Mouse (Mus musculus) stomach, postnatal 0 days (tissue): ENCODE results near the gene Strbp. TPM values are rescaled to one million over a fixed set of nuclear protein-coding genes. Genes with fewer than 3 reads are reported as not detected.

Source experiments
- ATAC-seq: fragments of 200-750 bp; cut with Nextera tagmentation; 2 replicates; pipeline ENCODE4 v1.8.0; 2017; ENCODE audit not compliant: low FRiP score, low TSS enrichment
- DNase-seq: peaks from one replicate; pipeline ENCODE4 v3.0.0-alpha.2; 2016; ENCODE audit warnings: low spot score
- H3K27ac ChIP-seq: fragments of 300-500 bp; sonication (generic); replicated peaks from 2 replicates; pipeline ENCODE4 v1.5.1; 2014; ENCODE audit warnings: mild to moderate bottlenecking, control low read depth
- H3K27me3 ChIP-seq: fragments of 300-500 bp; sonication (generic); 2 replicates; pipeline ENCODE4 v1.6.1; 2014; ENCODE audit warnings: low read length; ENCODE audit not compliant: control insufficient read depth, insufficient read depth
- H3K36me3 ChIP-seq: fragments of 300-500 bp; sonication (generic); 2 replicates; pipeline ENCODE4 v1.6.1; 2014; ENCODE audit warnings: low read length, mixed read lengths; ENCODE audit not compliant: control insufficient read depth, insufficient read depth
- H3K4me1 ChIP-seq: fragments of 300-500 bp; sonication (generic); replicated peaks from 2 replicates; pipeline ENCODE4 v1.6.1; 2014; ENCODE audit warnings: antibody characterized with exemption; ENCODE audit not compliant: control insufficient read depth, insufficient read depth
- H3K4me2 ChIP-seq: fragments of 300-500 bp; sonication (generic); replicated peaks from 2 replicates; pipeline ENCODE4 v1.6.1; 2014; ENCODE audit warnings: low read depth, mild to moderate bottlenecking, control low read depth, moderate library complexity
- H3K4me3 ChIP-seq: fragments of 300-500 bp; sonication (generic); 2 replicates; pipeline ENCODE4 v1.5.1; 2014; ENCODE audit warnings: low read depth, low read length, control low read depth
- H3K9ac ChIP-seq: fragments of 300-500 bp; sonication (generic); 2 replicates; pipeline ENCODE4 v1.6.1; 2014; ENCODE audit warnings: mild to moderate bottlenecking, low read length, control low read depth, mixed read lengths
- H3K9me3 ChIP-seq: fragments of 300-500 bp; sonication (generic); 2 replicates; pipeline ENCODE4 v1.6.1; 2016; ENCODE audit warnings: low read length; ENCODE audit not compliant: control insufficient read depth
- CTCF ChIP-seq: IDR thresholded peaks from 2 replicates; pipeline ENCODE4 v1.5.1; 2016; ENCODE audit warnings: antibody characterized with exemption, low read depth, mild to moderate bottlenecking, moderate library complexity
- EP300 ChIP-seq: optimal IDR thresholded peaks from 2 replicates; pipeline ENCODE3; 2016; ENCODE audit warnings: antibody characterized with exemption
- WGBS: fragments of 180-500 bp; shearing (Covaris S2); extraction: QIAGEN DNeasy Blood & Tissue Kit; methylation state at CpG from one replicate; pipeline ENCODE4 v1.1.7; 2014; 5-methylcytosine and 5-hydroxymethylcytosine counted together
- polyA plus RNA-seq: library from polyadenylated mRNA; unstranded; fragments of >200 nt; fragmentation: Nextera tagmentation; extraction: Ambion mirVana; gene quantifications from 2 replicates; pipeline ENCODE4 v1.2.1, GENCODE M21; 2015

Gene Strbp
- polyA plus RNA-seq, 1 experiment from 2014 or later: 29.2 TPM

DNA sequence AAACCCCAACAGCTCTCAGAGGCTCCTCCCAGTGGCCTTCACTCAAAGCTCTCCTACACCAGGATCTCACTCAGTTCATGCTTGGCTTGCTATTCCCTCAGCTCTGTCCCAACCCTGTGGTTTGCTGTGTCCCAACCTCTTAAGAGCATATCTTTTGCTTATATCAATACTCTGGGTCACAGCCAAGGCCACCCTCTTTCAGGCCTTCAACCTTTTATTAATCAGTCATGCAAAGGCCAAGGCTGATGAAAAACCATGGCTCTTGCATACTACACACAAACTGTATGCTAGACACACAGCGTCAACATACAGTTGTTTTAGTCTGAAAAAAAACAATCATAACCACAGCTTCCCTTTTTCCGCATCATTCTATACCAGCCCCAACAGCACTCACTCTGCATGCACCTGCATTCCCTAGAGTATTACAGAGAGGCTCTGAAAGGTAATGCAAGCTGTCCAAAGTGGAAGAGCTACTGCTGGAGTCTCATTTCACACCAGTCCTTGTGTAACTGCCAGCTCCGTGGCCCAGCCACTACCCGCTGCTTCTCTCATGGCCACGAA is 27.7 kb upstream of the Strbp start:
- H3K27me3 ChIP-seq: no peaks in the 10 kb centered on the region
- H3K36me3 ChIP-seq: no peaks in the 10 kb centered on the region
- H3K27ac ChIP-seq: no peak overlapping the region
- ATAC-seq (no peak), DNase-seq (no peak)
- H3K4me3 ChIP-seq: no peak overlapping the region
- TF ChIP-seq CTCF (no peak), EP300 (no peak)
- no peak overlapping the region for H3K9ac ChIP-seq
- WGBS: 88% methylated on average over 5 of the region's 5 CpGs
- no peak overlapping the region for H3K4me2 ChIP-seq
- H3K9me3 ChIP-seq: no peaks in the 10 kb centered on the region
- H3K4me1 ChIP-seq: no peaks in the 10 kb centered on the region

GRCm38 (mm10) chr2:37724231-37724630 is 20.6 kb upstream of the Strbp start:
- Histone ChIP-seq H3K9ac (no peak overlapping the region), H3K9me3 (no peaks in the 10 kb centered on the region), H3K4me3 (no peak overlapping the region), H3K4me2 (no peak overlapping the region), H3K27ac (no peak overlapping the region), H3K36me3 (no peaks in the 10 kb centered on the region), H3K4me1 (no peaks in the 10 kb centered on the region), H3K27me3 (no peaks in the 10 kb centered on the region)
- DNase-seq (no peak), ATAC-seq (no peak)
- 57% methylated on average over 4 of the region's 4 CpGs for WGBS
- TF ChIP-seq EP300 (no peak), CTCF (no peak)

DNA sequence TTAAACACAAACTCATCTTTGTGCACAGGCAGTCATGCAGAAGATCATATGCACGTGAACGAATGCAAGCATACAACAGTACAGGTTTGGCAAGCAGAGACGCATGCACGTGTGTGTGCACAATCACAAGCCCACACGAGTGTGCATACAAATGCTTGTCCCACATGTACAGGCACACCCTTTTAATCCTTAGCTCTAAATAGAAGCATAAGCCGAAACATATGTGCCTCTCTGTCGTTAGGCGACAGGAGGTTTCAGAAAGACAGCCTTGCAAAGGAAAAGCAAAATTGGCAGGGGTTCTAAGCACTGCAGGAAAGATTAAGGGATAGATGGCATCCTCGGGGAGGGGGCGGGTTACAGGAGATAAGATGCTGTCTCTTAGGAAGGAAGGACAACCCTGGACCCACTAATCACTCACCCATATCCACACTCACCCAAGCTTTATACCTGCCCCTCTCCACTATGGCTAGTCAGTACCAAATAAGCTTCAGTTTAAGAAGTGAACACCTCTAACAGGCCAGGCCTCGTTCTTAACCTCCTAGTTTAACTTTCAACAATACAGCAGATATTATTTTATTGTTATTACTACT is 19.9 kb upstream of the Strbp start:
- Histone ChIP-seq H3K36me3 (no peaks in the 10 kb centered on the region), H3K4me2 (no peak overlapping the region), H3K4me1 (no peaks in the 10 kb centered on the region), H3K27me3 (no peaks in the 10 kb centered on the region), H3K9me3 (no peaks in the 10 kb centered on the region), H3K9ac (no peak overlapping the region), H3K27ac (no peak overlapping the region), H3K4me3 (no peak overlapping the region)
- no peak for DNase-seq
- 61% methylated on average over 11 of the region's 11 CpGs for WGBS
- TF ChIP-seq CTCF (no peak), EP300 (no peak)
- ATAC-seq: no peak

GRCm38 (mm10) chr2:37722674-37723465 is 19.2 kb upstream of the Strbp start:
- H3K27me3 ChIP-seq: no peaks in the 10 kb centered on the region
- TF ChIP-seq CTCF: no peak
- H3K4me2 ChIP-seq: no peak overlapping the region
- ATAC-seq (no peak), DNase-seq (no peak)
- no peak overlapping the region for H3K4me3 ChIP-seq
- H3K9ac ChIP-seq: no peak overlapping the region
- no peaks in the 10 kb centered on the region for H3K9me3 ChIP-seq
- 82% methylated on average over 14 of the region's 14 CpGs for WGBS
- no peaks in the 10 kb centered on the region for H3K4me1 ChIP-seq
- H3K36me3 ChIP-seq: no peaks in the 10 kb centered on the region
- H3K27ac ChIP-seq: no peak overlapping the region

DNA sequence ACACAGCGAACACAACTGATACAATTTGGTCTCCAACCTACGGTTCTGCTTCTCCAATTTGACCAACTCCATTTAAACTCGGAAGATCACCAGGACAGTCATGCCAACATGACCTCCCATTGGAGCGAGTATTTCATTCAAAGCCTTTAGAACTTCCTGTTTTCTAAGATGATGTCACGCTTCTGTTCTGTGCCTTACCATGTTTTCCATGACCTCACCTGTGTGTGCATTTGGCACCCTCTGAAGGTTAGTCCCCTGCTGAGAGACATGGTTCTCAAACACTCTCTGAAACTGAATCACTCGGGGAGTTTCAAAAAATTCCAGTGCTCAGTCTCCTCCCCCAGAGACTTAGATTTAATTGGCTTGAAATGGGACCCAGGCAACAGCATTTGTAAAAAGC is 12.6 kb upstream of the Strbp start:
- no peaks in the 10 kb centered on the region for H3K4me1 ChIP-seq
- H3K27me3 ChIP-seq: no peaks in the 10 kb centered on the region
- H3K9me3 ChIP-seq: no peaks in the 10 kb centered on the region
- 78% methylated on average over 6 of the region's 6 CpGs for WGBS
- no peak for DNase-seq
- ATAC-seq: no peak; the same call in 1 of the 2 replicates
- H3K4me2 ChIP-seq: no peak overlapping the region
- H3K36me3 ChIP-seq: no peaks in the 10 kb centered on the region
- TF ChIP-seq EP300 (no peak), CTCF (no peak)
- no peak overlapping the region for H3K4me3 ChIP-seq
- H3K9ac ChIP-seq: no peak overlapping the region
- no peak overlapping the region for H3K27ac ChIP-seq

- peak; percentile 17 for DNase-seq
- ATAC-seq: no peak
- H3K9ac ChIP-seq: no peak overlapping the region
- H3K9me3 ChIP-seq: no peaks in the 10 kb centered on the region
- H3K36me3 ChIP-seq: no peaks in the 10 kb centered on the region
- H3K4me1 ChIP-seq: no peaks in the 10 kb centered on the region
- 47% methylated on average over 3 of the region's 3 CpGs for WGBS
- no peaks in the 10 kb centered on the region for H3K27me3 ChIP-seq
- H3K4me2 ChIP-seq: no peak overlapping the region
- no peak overlapping the region for H3K4me3 ChIP-seq
- TF ChIP-seq CTCF: no peak
- TF ChIP-seq EP300: no peak
- H3K27ac ChIP-seq: no peak overlapping the region
Observed at GRCm38 (mm10) chr2:37715364-37715763, 11.7 kb upstream of the Strbp start.
